8 mouse cellular contexts compared by ENCODE assay signal in genomic region chr7:6155031-6155872, GRCm38 (mm10). TPM values are rescaled to one million over a fixed set of nuclear protein-coding genes. Genes with fewer than 3 reads are reported as not detected.
DNase-seq lines count a peak whose midpoint lies in the region; ATAC-seq and TF ChIP-seq lines count a peak whose summit lies in the region.

No protein-coding gene starts in this region.

- peaks cover 56% of the 10 kb centered on the region for H3K4me1 ChIP-seq in E14TG2a.4 (replicated peaks; ENCODE audit: low read depth, low read length)
- H3K4me1 ChIP-seq in forebrain, embryonic 11.5 days (replicated peaks; ENCODE audit: control insufficient read depth, insufficient read depth, low read length): peaks cover 4% of the 10 kb centered on the region; the same call in 1 of the 2 replicates
- H3K4me1 ChIP-seq in heart, embryonic 16.5 days (ENCODE audit: control insufficient read depth, insufficient read depth, low read length): peaks cover 52% of the 10 kb centered on the region
- peaks cover 16% of the 10 kb centered on the region for H3K4me1 ChIP-seq in neural tube, embryonic 14.5 days (ENCODE audit: control insufficient read depth, insufficient read depth, low read length)

- H3K27me3 ChIP-seq in E14TG2a.4 (ENCODE audit: insufficient read depth, low read length): no peaks in the 10 kb centered on the region
- no peaks in the 10 kb centered on the region for H3K27me3 ChIP-seq in forebrain, embryonic 11.5 days (ENCODE audit: control insufficient read depth, insufficient read depth, low read length)
- no peaks in the 10 kb centered on the region for H3K27me3 ChIP-seq in heart, embryonic 16.5 days (ENCODE audit: control insufficient read depth, insufficient read depth, low read length)
- no peaks in the 10 kb centered on the region for H3K27me3 ChIP-seq in neural tube, embryonic 14.5 days (ENCODE audit: control insufficient read depth, insufficient read depth, low read length)

- peak overlapping the region; percentile 88 for H3K27ac ChIP-seq in forebrain, embryonic 11.5 days (ENCODE audit: low read depth, low read length)
- H3K27ac ChIP-seq in heart, embryonic 16.5 days (ENCODE audit: low read length): peak overlapping the region; percentile 96
- H3K27ac ChIP-seq in neural tube, embryonic 14.5 days (ENCODE audit: low read depth, low read length): peak overlapping the region; percentile 93

- DNase-seq in c-Kit-positive CD71-negative TER-119-negative erythroid progenitor cells, embryonic 14.5 days (ENCODE audit: low read depth): peak; percentile 60
- peak; percentile 92 for DNase-seq in forebrain, embryonic 11.5 days (ENCODE audit: low spot score)
- peak; percentile 92 to 94 for DNase-seq in kidney, postnatal 36 days
- DNase-seq in lung, adult 18-20 months: peak; percentile 80 to 84
- DNase-seq in thymus, adult 18-20 months: peak; percentile 66 to 73

- peak overlapping the region; percentile 92 for H3K9ac ChIP-seq in forebrain, embryonic 11.5 days (ENCODE audit: low read length)
- peak overlapping the region; percentile 94 for H3K9ac ChIP-seq in heart, embryonic 16.5 days (ENCODE audit: low read length)
- peak overlapping the region; percentile 84 for H3K9ac ChIP-seq in neural tube, embryonic 14.5 days (replicated peaks; ENCODE audit: low read depth, low read length)

- H3K9me3 ChIP-seq in E14TG2a.4 (ENCODE audit: low read length): no peaks in the 10 kb centered on the region
- no peaks in the 10 kb centered on the region; the same call in 1 of the 2 replicates for H3K9me3 ChIP-seq in forebrain, embryonic 11.5 days (ENCODE audit: control insufficient read depth, low read length)
- H3K9me3 ChIP-seq in heart, embryonic 16.5 days (replicated peaks; ENCODE audit: control insufficient read depth, low read length): no peaks in the 10 kb centered on the region
- H3K9me3 ChIP-seq in neural tube, embryonic 14.5 days (ENCODE audit: control insufficient read depth, low read length): no peaks in the 10 kb centered on the region

- H3K36me3 ChIP-seq in E14TG2a.4 (ENCODE audit: insufficient read depth, low read length): peaks cover 7% of the 10 kb centered on the region; the same call in 1 of the 2 replicates
- no peaks in the 10 kb centered on the region for H3K36me3 ChIP-seq in forebrain, embryonic 11.5 days (ENCODE audit: control insufficient read depth, insufficient read depth, low read length)
- no peaks in the 10 kb centered on the region for H3K36me3 ChIP-seq in heart, embryonic 16.5 days (ENCODE audit: control insufficient read depth, insufficient read depth)
- no peaks in the 10 kb centered on the region for H3K36me3 ChIP-seq in neural tube, embryonic 14.5 days (ENCODE audit: control insufficient read depth, insufficient read depth, low read length)

- ATAC-seq in forebrain, embryonic 11.5 days (replicated peaks; ENCODE audit: low FRiP score): peak; percentile 76
- ATAC-seq in heart, embryonic 16.5 days (replicated peaks; ENCODE audit: extremely low read depth, insufficient read depth, low FRiP score): peak; percentile 61
- ATAC-seq in neural tube, embryonic 14.5 days (ENCODE audit: low read depth): peak; percentile 76

- WGBS in forebrain, embryonic 11.5 days: under 1% methylated on average over 60 of the region's 85 CpGs
- WGBS in heart, embryonic 16.5 days: under 1% methylated on average over 80 of the region's 85 CpGs
- under 1% methylated on average over 65 of the region's 85 CpGs for WGBS in neural tube, embryonic 14.5 days

- no peak for TF ChIP-seq CTCF in E14TG2a.4 (conservative IDR thresholded peaks at IDR 0.05; ENCODE audit: low read length)

- H3K4me2 ChIP-seq in forebrain, embryonic 11.5 days (ENCODE audit: low read depth, low read length, severe bottlenecking): peak overlapping the region; percentile 73
- H3K4me2 ChIP-seq in heart, embryonic 16.5 days (ENCODE audit: low read depth, low read length): peak overlapping the region; percentile 67
- peak overlapping the region; percentile 91 for H3K4me2 ChIP-seq in neural tube, embryonic 14.5 days (ENCODE audit: low read depth, low read length)

- peak overlapping the region; percentile 99 for H3K4me3 ChIP-seq in E14TG2a.4 (replicated peaks; ENCODE audit: low read length)
- H3K4me3 ChIP-seq in forebrain, embryonic 11.5 days (ENCODE audit: low read depth, low read length): peak overlapping the region; percentile 80
- H3K4me3 ChIP-seq in heart, embryonic 16.5 days (ENCODE audit: low read length): peak overlapping the region; percentile 74
- peak overlapping the region; percentile 77 for H3K4me3 ChIP-seq in neural tube, embryonic 14.5 days (ENCODE audit: low read depth, low read length)

RNA-seq across cellular contexts. Expression of gene Zfp787, which starts 0.5 kb away (rescaled TPM):
- 11.2 and 12.3 TPM in 2 replicates for polyA plus RNA-seq in forebrain, embryonic 11.5 days (2014; fragmentation: Nextera tagmentation; extraction: Ambion mirVana)
- 22.2 and 22.5 TPM in 2 replicates for polyA plus RNA-seq in heart, embryonic 16.5 days (2015; fragmentation: Nextera tagmentation; extraction: Ambion mirVana)
- 13.7 and 15.4 TPM in 2 replicates for polyA plus RNA-seq in neural tube, embryonic 14.5 days (2014; fragmentation: Nextera tagmentation; extraction: Ambion mirVana)

RNA-seq across cellular contexts. Expression of gene Zfp444, which starts 16.8 kb away (rescaled TPM):
- 73.9 and 82.4 TPM in 2 replicates for polyA plus RNA-seq in forebrain, embryonic 11.5 days (2014; fragmentation: Nextera tagmentation; extraction: Ambion mirVana)
- 34.4 and 35.4 TPM in 2 replicates for polyA plus RNA-seq in heart, embryonic 16.5 days (2015; fragmentation: Nextera tagmentation; extraction: Ambion mirVana)
- 78.5 and 79.4 TPM in 2 replicates for polyA plus RNA-seq in neural tube, embryonic 14.5 days (2014; fragmentation: Nextera tagmentation; extraction: Ambion mirVana)

RNA-seq across cellular contexts. Expression of gene Galp, which starts 41.6 kb away (rescaled TPM):
- polyA plus RNA-seq in forebrain, embryonic 11.5 days (2014; fragmentation: Nextera tagmentation; extraction: Ambion mirVana): not detected in 2 replicates
- polyA plus RNA-seq in heart, embryonic 16.5 days (2015; fragmentation: Nextera tagmentation; extraction: Ambion mirVana): not detected in 2 replicates
- polyA plus RNA-seq in neural tube, embryonic 14.5 days (2014; fragmentation: Nextera tagmentation; extraction: Ambion mirVana): not detected in 2 replicates

Comparison
In these comparisons a context has a peak if more than half of its experiments do, and no peak if none do; other contexts are left out.
1. Peak in every context shown above with its lines: DNase-seq, ATAC-seq, H3K4me3 ChIP-seq and H3K27ac ChIP-seq.